Mouse (Mus musculus): ENCODE data around the gene Atp5s. TPM values are rescaled to one million over a fixed set of nuclear protein-coding genes. Genes with fewer than 3 reads are reported as not detected.

Gene Atp5s
- polyA plus RNA-seq, 1 experiment: 93.4 TPM

- H3K36me3 ChIP-seq (ENCODE audit: control insufficient read depth, insufficient read depth, low read length): no peaks in the 10 kb centered on the region
- no peak overlapping the region for H3K27ac ChIP-seq (ENCODE audit: control insufficient read depth, insufficient read depth, low read depth, low read length)
- TF ChIP-seq POLR2A (IDR thresholded peaks at IDR 0.05; ENCODE audit: control insufficient read depth, low read depth, low read length) (no peak), CTCF (IDR thresholded peaks at IDR 0.05; ENCODE audit: control insufficient read depth, insufficient read depth, insufficient replicate concordance, low read depth, low read length) (no peak)
- H3K4me3 ChIP-seq (ENCODE audit: control insufficient read depth, low read depth, low read length): no peak overlapping the region
- no peaks in the 10 kb centered on the region; the same call in 1 of the 2 replicates for H3K4me1 ChIP-seq (ENCODE audit: control insufficient read depth, insufficient read depth, low read length)
- H3K27me3 ChIP-seq (ENCODE audit: control insufficient read depth, insufficient read depth, low read length): no peaks in the 10 kb centered on the region
These were observed 40.8 kb downstream of the Atp5s start for GRCm38 (mm10) chr12:69765543-69765942.

GRCm38 (mm10) chr12:69766185-69766904, 41.6 kb downstream of the Atp5s start:
- no peak overlapping the region for H3K4me3 ChIP-seq (ENCODE audit: control insufficient read depth, low read depth, low read length)
- no peaks in the 10 kb centered on the region for H3K27me3 ChIP-seq (ENCODE audit: control insufficient read depth, insufficient read depth, low read length)
- no peaks in the 10 kb centered on the region for H3K36me3 ChIP-seq (ENCODE audit: control insufficient read depth, insufficient read depth, low read length)
- H3K27ac ChIP-seq (ENCODE audit: control insufficient read depth, insufficient read depth, low read depth, low read length): no peak overlapping the region
- H3K4me1 ChIP-seq (ENCODE audit: control insufficient read depth, insufficient read depth, low read length): no peaks in the 10 kb centered on the region; the same call in 1 of the 2 replicates
- TF ChIP-seq CTCF (IDR thresholded peaks at IDR 0.05; ENCODE audit: control insufficient read depth, insufficient read depth, insufficient replicate concordance, low read depth, low read length): no peak
- TF ChIP-seq POLR2A (IDR thresholded peaks at IDR 0.05; ENCODE audit: control insufficient read depth, low read depth, low read length): no peak

- Histone ChIP-seq H3K27me3 (ENCODE audit: control insufficient read depth, insufficient read depth, low read length) (no peaks in the 10 kb centered on the region), H3K27ac (ENCODE audit: control insufficient read depth, insufficient read depth, low read depth, low read length) (no peak overlapping the region), H3K4me3 (ENCODE audit: control insufficient read depth, low read depth, low read length) (no peak overlapping the region), H3K4me1 (ENCODE audit: control insufficient read depth, insufficient read depth, low read length) (no peaks in the 10 kb centered on the region), H3K36me3 (ENCODE audit: control insufficient read depth, insufficient read depth, low read length) (no peaks in the 10 kb centered on the region)
- TF ChIP-seq POLR2A (IDR thresholded peaks at IDR 0.05; ENCODE audit: control insufficient read depth, low read depth, low read length): no peak
- TF ChIP-seq CTCF (IDR thresholded peaks at IDR 0.05; ENCODE audit: control insufficient read depth, insufficient read depth, insufficient replicate concordance, low read depth, low read length): no peak
These were observed 42.9 kb downstream of the Atp5s start for GRCm38 (mm10) chr12:69767476-69768258.

- no peaks in the 10 kb centered on the region for H3K27me3 ChIP-seq (ENCODE audit: control insufficient read depth, insufficient read depth, low read length)
- TF ChIP-seq CTCF (IDR thresholded peaks at IDR 0.05; ENCODE audit: control insufficient read depth, insufficient read depth, insufficient replicate concordance, low read depth, low read length) (no peak), POLR2A (IDR thresholded peaks at IDR 0.05; ENCODE audit: control insufficient read depth, low read depth, low read length) (no peak)
These were observed 44.1 kb downstream of the Atp5s start for GRCm38 (mm10) chr12:69768841-69769240.

GRCm38 (mm10) chr12:69776607-69777340, 52.0 kb downstream of the Atp5s start:
- Histone ChIP-seq H3K4me3 (ENCODE audit: control insufficient read depth, low read depth, low read length) (no peak overlapping the region), H3K27me3 (ENCODE audit: control insufficient read depth, insufficient read depth, low read length) (no peaks in the 10 kb centered on the region), H3K36me3 (ENCODE audit: control insufficient read depth, insufficient read depth, low read length) (no peaks in the 10 kb centered on the region), H3K27ac (ENCODE audit: control insufficient read depth, insufficient read depth, low read depth, low read length) (no peak overlapping the region), H3K4me1 (ENCODE audit: control insufficient read depth, insufficient read depth, low read length) (peaks cover 3% of the 10 kb centered on the region)
- TF ChIP-seq POLR2A (IDR thresholded peaks at IDR 0.05; ENCODE audit: control insufficient read depth, low read depth, low read length): no peak
- no peak for TF ChIP-seq CTCF (IDR thresholded peaks at IDR 0.05; ENCODE audit: control insufficient read depth, insufficient read depth, insufficient replicate concordance, low read depth, low read length)

More at GRCm38 (mm10) chr12:69768841-69769240, 44.1 kb downstream of the Atp5s start:
- Histone ChIP-seq H3K36me3 (ENCODE audit: control insufficient read depth, insufficient read depth, low read length) (no peaks in the 10 kb centered on the region), H3K27ac (ENCODE audit: control insufficient read depth, insufficient read depth, low read depth, low read length) (no peak overlapping the region), H3K4me3 (ENCODE audit: control insufficient read depth, low read depth, low read length) (no peak overlapping the region), H3K4me1 (ENCODE audit: control insufficient read depth, insufficient read depth, low read length) (no peaks in the 10 kb centered on the region)

DNA sequence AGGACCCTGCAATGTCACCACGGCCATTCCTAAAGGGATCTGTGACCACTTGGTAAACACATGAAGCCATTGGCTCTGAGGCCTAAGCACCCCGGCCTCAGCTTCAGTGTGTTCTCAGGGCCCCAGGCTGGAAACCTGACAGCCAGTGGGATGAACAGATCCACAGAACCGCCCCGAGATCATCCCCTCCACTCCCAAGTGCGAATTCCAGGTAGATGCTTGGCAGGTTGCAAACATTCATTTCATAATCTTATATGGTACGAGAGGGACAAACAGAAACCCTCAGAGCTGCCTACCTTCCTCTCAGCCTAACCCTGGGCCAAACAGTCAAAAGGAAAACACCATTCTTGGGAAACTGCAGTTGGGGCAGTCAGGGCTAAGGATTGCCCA, 52.6 kb downstream of the Atp5s start:
- TF ChIP-seq POLR2A (IDR thresholded peaks at IDR 0.05; ENCODE audit: control insufficient read depth, low read depth, low read length): no peak
- no peak for TF ChIP-seq CTCF (IDR thresholded peaks at IDR 0.05; ENCODE audit: control insufficient read depth, insufficient read depth, insufficient replicate concordance, low read depth, low read length)
- no peaks in the 10 kb centered on the region for H3K36me3 ChIP-seq (ENCODE audit: control insufficient read depth, insufficient read depth, low read length)

DNA sequence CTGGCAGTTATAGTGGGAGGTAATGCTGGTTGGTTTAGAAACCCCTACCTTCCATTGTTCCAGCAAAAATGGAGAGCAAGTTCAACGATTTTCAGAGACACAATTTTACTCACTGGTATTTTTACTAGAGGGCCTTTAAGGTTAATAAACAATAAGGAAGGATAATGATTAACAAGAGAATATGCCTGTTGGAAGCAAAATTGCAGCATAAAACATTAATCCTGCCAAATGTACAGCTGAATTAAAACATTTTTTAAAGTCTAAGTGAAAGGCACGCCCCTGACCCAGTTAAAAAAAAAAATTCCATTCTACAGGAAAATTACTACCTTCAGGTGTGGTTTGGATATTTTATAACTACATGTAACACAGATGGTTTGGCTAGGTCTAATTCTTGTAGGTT, 53.2 kb downstream of the Atp5s start:
- no peak overlapping the region for H3K4me3 ChIP-seq (ENCODE audit: control insufficient read depth, low read depth, low read length)
- no peak overlapping the region for H3K27ac ChIP-seq (ENCODE audit: control insufficient read depth, insufficient read depth, low read depth, low read length)
- TF ChIP-seq CTCF (IDR thresholded peaks at IDR 0.05; ENCODE audit: control insufficient read depth, insufficient read depth, insufficient replicate concordance, low read depth, low read length): no peak
- no peak for TF ChIP-seq POLR2A (IDR thresholded peaks at IDR 0.05; ENCODE audit: control insufficient read depth, low read depth, low read length)
- no peaks in the 10 kb centered on the region for H3K36me3 ChIP-seq (ENCODE audit: control insufficient read depth, insufficient read depth, low read length)
- H3K27me3 ChIP-seq (ENCODE audit: control insufficient read depth, insufficient read depth, low read length): no peaks in the 10 kb centered on the region
- H3K4me1 ChIP-seq (ENCODE audit: control insufficient read depth, insufficient read depth, low read length): peaks cover 3% of the 10 kb centered on the region

More for the DNA sequence above, 52.6 kb downstream of the Atp5s start:
- Histone ChIP-seq H3K4me3 (ENCODE audit: control insufficient read depth, low read depth, low read length) (no peak overlapping the region), H3K4me1 (ENCODE audit: control insufficient read depth, insufficient read depth, low read length) (peaks cover 3% of the 10 kb centered on the region), H3K27me3 (ENCODE audit: control insufficient read depth, insufficient read depth, low read length) (no peaks in the 10 kb centered on the region), H3K27ac (ENCODE audit: control insufficient read depth, insufficient read depth, low read depth, low read length) (no peak overlapping the region)
